Mouse (Mus musculus) hindlimb bud, embryonic 11.5 days (tissue): ENCODE results near the gene Zfp953.
A peak's percentile ranks its signal among the peaks of the same experiment; 100 is the strongest.
"Not testable (repeated sequence)": the region's sequence is repeated elsewhere in the genome, so short reads cannot be mapped to it uniquely, and the experiment has no call there.

Experiments used
- DNase-seq: peaks from one replicate; pipeline ENCODE4 v3.0.0-alpha.2; 2012; ENCODE audit warnings: low read depth, low spot score; ENCODE audit errors: extremely low spot score

The Zfp953 gene

GRCm38 (mm10) chr13:67360131-67360744 is at the start of gene Zfp953, which contains the start of gene Gm28044:
TSS of gene Zfp953 (minus strand) at chr13:67360605.
TSS of gene Gm28044 (minus strand) at chr13:67360536.
- peak; percentile 77 for DNase-seq

DNA sequence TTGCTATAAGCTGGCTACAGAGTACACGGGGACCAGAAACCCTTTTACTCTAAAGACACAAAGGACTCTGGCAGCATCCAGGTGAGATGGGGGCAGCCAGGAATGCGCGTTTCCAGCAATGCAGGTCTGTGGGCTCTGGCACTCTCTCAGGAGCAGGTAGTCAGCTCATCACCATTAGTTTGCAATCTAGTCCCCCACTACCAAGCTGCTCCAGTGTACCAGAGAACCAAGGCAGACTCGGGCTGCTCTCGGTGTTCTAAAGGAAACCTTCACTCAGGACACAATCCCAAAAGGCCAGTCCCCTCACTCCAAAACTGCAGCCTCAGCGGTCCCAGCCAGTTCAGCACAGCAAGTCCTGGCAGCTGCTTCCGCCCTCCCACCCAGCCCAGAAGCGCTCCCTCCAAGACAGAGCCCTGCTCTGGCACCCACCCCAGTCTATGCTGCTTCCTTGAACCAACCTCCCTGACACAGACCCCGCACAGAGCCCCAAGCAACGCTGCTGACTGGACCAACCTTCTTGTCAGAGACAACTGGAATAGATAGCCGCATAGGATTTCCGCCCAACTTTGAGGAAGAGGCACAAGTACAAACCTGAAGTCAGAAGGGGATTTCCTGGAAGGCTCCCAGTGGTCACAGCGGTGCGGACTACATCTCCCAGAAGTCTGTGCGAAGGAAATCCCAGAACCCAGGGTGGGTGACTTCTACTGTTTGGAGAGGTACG is 38.9 kb upstream of the Zfp953 start, which contains the start of gene Zfp429:
Gene Zfp429 (minus strand): TSS at position 637 of the 721 bp plus-strand sequence.
- DNase-seq: not testable (repeated sequence)

GRCm38 (mm10) chr13:67376255-67376654 is 15.8 kb upstream of the Zfp953 start:
- DNase-seq: not testable (repeated sequence)

GRCm38 (mm10) chr13:67375050-67375911 is 14.9 kb upstream of the Zfp953 start, which contains the start of the genes Gm28041 and Zfp456:
TSS of gene Gm28041 (minus strand) at chr13:67375733.
TSS of gene Zfp456 (minus strand) at chr13:67375810.
- peak; percentile 57 for DNase-seq

GRCm38 (mm10) chr13:67351854-67352253 is 8.6 kb downstream of the Zfp953 start:
- DNase-seq: no peak

DNA sequence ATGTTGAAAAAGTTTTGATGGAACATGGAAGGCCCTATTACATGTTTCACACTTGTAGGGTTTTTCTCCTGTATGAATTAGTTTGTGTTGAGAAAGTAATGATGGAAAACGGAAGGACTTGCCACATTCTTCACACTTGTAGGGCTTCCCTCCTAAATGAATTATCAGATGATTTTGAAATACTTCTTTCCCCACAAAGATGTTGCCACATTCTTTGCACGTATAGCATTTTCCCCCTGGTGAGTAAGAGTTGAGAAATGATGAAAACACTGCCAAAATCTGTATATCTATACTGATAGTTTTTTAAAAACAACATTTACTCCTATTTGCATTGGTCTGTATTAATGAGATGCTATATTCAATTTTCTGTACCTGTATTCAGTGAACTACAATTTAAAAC is 17.0 kb downstream of the Zfp953 start:
- DNase-seq: no peak

GRCm38 (mm10) chr13:67332877-67333276 is 27.5 kb downstream of the Zfp953 start:
- DNase-seq: peak; percentile 0

GRCm38 (mm10) chr13:67332019-67332724 is 28.2 kb downstream of the Zfp953 start, which contains the start of gene Zfp595:
TSS of gene Zfp595 (minus strand) at chr13:67332570.
- DNase-seq: peak; percentile 67

DNA sequence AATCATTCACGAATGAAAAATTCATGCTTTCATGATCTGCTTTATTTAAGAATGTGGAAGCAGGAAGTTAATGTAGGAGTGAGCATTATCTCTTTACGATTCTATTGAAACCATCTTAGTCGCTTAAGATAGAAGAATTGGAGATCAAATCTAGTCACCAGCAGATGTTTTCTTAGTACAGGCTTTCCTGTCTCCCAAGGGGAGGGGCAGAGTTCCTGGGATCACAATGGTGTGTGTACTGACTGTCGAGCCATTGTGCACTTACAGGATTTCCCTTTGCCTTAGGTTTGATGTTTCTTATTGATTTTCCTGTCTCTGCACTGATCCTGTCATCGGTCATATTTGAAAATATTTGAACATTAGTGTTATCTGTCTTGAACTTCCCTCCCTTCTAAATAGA is 53.7 kb downstream of the Zfp953 start:
- DNase-seq: no peak

- DNase-seq: peak; percentile 89
Measured at GRCm38 (mm10) chr13:67305822-67306672, 54.4 kb downstream of the Zfp953 start, which contains the start of gene Zfp457. TSS of gene Zfp457 (minus strand) at chr13:67306485.
